Comparison of ENCODE assay signal across 15 mouse cellular contexts in the genomic region with DNA sequence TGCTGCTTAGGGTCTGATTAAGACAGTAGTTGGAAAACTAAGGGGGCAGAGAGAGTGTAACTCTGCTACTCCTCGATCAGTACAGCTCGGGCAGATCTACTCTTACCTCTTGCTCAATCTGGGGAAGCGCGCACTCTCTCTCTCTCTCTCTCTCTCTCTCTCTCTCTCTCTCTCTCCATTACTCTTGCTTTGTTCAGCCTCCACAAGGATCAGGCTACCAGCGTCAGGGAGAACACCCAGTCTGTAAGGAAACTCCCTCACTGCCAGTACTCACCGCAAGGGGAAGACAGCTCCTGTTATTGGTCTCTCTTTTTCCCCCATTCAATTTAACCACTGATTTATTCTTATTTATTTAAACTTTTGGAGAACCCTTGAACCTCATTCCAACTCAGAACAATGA.
DNase-seq lines count a peak whose midpoint lies in the region; ATAC-seq lines count a peak whose summit lies in the region.
"Had no signal": no experiment of that assay in that cellular context is flagged by ENCODE, and none has a peak within 500 bp of the region (broad histone marks: within the 10 kb centered on the region; RNA-seq: fewer than 3 reads in every experiment).

No protein-coding gene starts in this region.

- H3K36me3 ChIP-seq in neural tube, embryonic 12.5 days = no peaks in the 10 kb centered on the region
- H3K36me3 ChIP-seq in hindbrain, embryonic 12.5 days = no peaks in the 10 kb centered on the region
- no peaks in the 10 kb centered on the region for H3K36me3 ChIP-seq in midbrain, embryonic 13.5 days
- H3K36me3 ChIP-seq: liver, embryonic 13.5 days; stomach, embryonic 15.5 days had no signal

- peaks cover 18% of the 10 kb centered on the region; the same call in 1 of the 2 replicates for H3K4me1 ChIP-seq in neural tube, embryonic 12.5 days
- peaks cover 27% of the 10 kb centered on the region for H3K4me1 ChIP-seq in hindbrain, embryonic 12.5 days
- peaks cover 28% of the 10 kb centered on the region for H3K4me1 ChIP-seq in midbrain, embryonic 13.5 days (replicated peaks)
- H3K4me1 ChIP-seq: liver, embryonic 13.5 days; stomach, embryonic 15.5 days had no signal

- intact Hi-C loops in heart, postnatal 14 days (cut with DNase I) = no loop called here

- no peak overlapping the region for H3K9ac ChIP-seq in neural tube, embryonic 12.5 days
- H3K9ac ChIP-seq in hindbrain, embryonic 12.5 days = no peak overlapping the region
- no peak overlapping the region for H3K9ac ChIP-seq in midbrain, embryonic 13.5 days (replicated peaks)
- H3K9ac ChIP-seq: liver, embryonic 13.5 days; stomach, embryonic 15.5 days had no signal

- H3K27me3 ChIP-seq in neural tube, embryonic 12.5 days (replicated peaks) = no peaks in the 10 kb centered on the region
- H3K27me3 ChIP-seq in hindbrain, embryonic 12.5 days = no peaks in the 10 kb centered on the region
- no peaks in the 10 kb centered on the region for H3K27me3 ChIP-seq in midbrain, embryonic 13.5 days
- H3K27me3 ChIP-seq: liver, embryonic 13.5 days; stomach, embryonic 15.5 days had no signal

- ATAC-seq in neural tube, embryonic 12.5 days (ENCODE audit: low FRiP score, low read depth) = peak; percentile 48
- ATAC-seq in hindbrain, embryonic 12.5 days (ENCODE audit: low FRiP score) = no peak
- ATAC-seq in midbrain, embryonic 13.5 days = peak; percentile 57

- 66% methylated on average over 6 of the region's 6 CpGs for WGBS in neural tube, embryonic 12.5 days
- WGBS in hindbrain, embryonic 12.5 days = 50% methylated on average over 6 of the region's 6 CpGs
- WGBS in midbrain, embryonic 13.5 days = 56% methylated on average over 6 of the region's 6 CpGs

- H3K4me3 ChIP-seq in neural tube, embryonic 12.5 days = no peak overlapping the region
- H3K4me3 ChIP-seq in hindbrain, embryonic 12.5 days = no peak overlapping the region
- H3K4me3 ChIP-seq in midbrain, embryonic 13.5 days (replicated peaks) = no peak overlapping the region
- H3K4me3 ChIP-seq: heart, adult 2 months; liver, embryonic 13.5 days; stomach, embryonic 15.5 days had no signal

- H3K9me3 ChIP-seq in neural tube, embryonic 12.5 days = no peaks in the 10 kb centered on the region
- H3K9me3 ChIP-seq in hindbrain, embryonic 12.5 days (replicated peaks) = no peaks in the 10 kb centered on the region
- no peaks in the 10 kb centered on the region for H3K9me3 ChIP-seq in midbrain, embryonic 13.5 days
- H3K9me3 ChIP-seq: liver, embryonic 13.5 days; stomach, embryonic 15.5 days had no signal

- no peak overlapping the region for H3K4me2 ChIP-seq in neural tube, embryonic 12.5 days (replicated peaks)
- H3K4me2 ChIP-seq in hindbrain, embryonic 12.5 days (replicated peaks) = peak overlapping the region; percentile 1; the same call in 1 of the 2 replicates
- no peak overlapping the region for H3K4me2 ChIP-seq in midbrain, embryonic 13.5 days (replicated peaks)
- H3K4me2 ChIP-seq: liver, embryonic 13.5 days; stomach, embryonic 15.5 days had no signal

- no peak for DNase-seq in neural tube, embryonic 10.5 days (ENCODE audit: extremely low spot score, low spot score)
- DNase-seq in retina, postnatal 1 day = peak; percentile 32
- DNase-seq in cerebellum, adult 9-11 months = no peak
- no peak for DNase-seq in adrenal gland, adult 18-20 months (ENCODE audit: low spot score in 2 of 2)
- DNase-seq in heart, postnatal 14 days = no peak
- DNase-seq: adrenal gland, postnatal 25 days; cerebellum, postnatal 25 days; heart, adult 2 months; liver, embryonic 13.5 days; lung, postnatal 10 days; right cerebral cortex, adult 18-20 months had no signal

- no peak overlapping the region; the same call in 1 of the 2 replicates for H3K27ac ChIP-seq in neural tube, embryonic 12.5 days
- H3K27ac ChIP-seq in hindbrain, embryonic 12.5 days = peak overlapping the region; percentile 84
- H3K27ac ChIP-seq in midbrain, embryonic 13.5 days = peak overlapping the region; percentile 80
- H3K27ac ChIP-seq: heart, adult 2 months; liver, embryonic 13.5 days; stomach, embryonic 15.5 days had no signal
